Mouse (Mus musculus): Measurements from ENCODE around the gene Lypd6b. TPM values are rescaled to one million over a fixed set of nuclear protein-coding genes. Genes with fewer than 3 reads are reported as not detected.

Gene Lypd6b
- polyA plus RNA-seq, 1 experiment: 0.20 TPM

DNA sequence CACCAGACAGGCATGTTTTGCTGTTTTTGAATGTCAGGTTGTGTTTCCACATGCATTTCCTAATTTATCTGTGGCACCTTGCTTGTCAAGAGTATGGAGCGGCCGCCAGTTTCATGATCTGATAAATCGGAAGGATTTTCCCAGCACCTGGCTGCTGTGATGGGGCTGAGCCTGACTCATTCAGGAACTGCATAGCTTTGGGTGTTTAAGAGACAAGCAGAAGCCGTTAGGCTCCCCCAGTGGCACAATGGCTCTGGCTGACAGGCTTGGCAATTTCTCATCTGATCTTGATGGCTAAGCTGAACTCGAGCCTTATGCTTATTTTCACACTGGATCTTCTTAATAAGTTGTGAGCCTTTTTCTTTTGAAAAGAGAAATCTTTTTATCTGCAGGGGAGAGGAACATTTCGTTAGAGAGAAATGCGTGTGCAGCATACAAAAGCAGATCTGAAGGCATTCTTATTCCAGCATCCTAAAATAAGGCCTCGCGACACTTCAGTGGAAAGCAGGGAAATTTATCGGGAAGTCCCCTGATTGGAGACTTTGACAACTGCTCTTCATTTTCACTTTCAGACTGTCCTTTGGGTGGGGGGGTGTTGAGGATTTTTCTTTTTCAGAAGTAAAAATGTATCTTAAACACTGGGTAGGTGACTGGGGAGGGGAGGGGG lies 35.8 kb upstream of the Lypd6b start:
- Histone ChIP-seq H3K27ac (ENCODE audit: control insufficient read depth, insufficient read depth, low read depth, low read length) (no peak overlapping the region), H3K27me3 (ENCODE audit: control insufficient read depth, insufficient read depth, low read length) (no peaks in the 10 kb centered on the region), H3K4me1 (ENCODE audit: control insufficient read depth, insufficient read depth, low read length) (no peaks in the 10 kb centered on the region; the same call in 1 of the 2 replicates), H3K4me3 (ENCODE audit: control insufficient read depth, low read depth, low read length) (no peak overlapping the region), H3K36me3 (ENCODE audit: control insufficient read depth, insufficient read depth, low read length) (no peaks in the 10 kb centered on the region)
- no peak for TF ChIP-seq POLR2A (IDR thresholded peaks at IDR 0.05; ENCODE audit: control insufficient read depth, low read depth, low read length)
- TF ChIP-seq CTCF (IDR thresholded peaks at IDR 0.05; ENCODE audit: control insufficient read depth, insufficient read depth, insufficient replicate concordance, low read depth, low read length): no peak

DNA sequence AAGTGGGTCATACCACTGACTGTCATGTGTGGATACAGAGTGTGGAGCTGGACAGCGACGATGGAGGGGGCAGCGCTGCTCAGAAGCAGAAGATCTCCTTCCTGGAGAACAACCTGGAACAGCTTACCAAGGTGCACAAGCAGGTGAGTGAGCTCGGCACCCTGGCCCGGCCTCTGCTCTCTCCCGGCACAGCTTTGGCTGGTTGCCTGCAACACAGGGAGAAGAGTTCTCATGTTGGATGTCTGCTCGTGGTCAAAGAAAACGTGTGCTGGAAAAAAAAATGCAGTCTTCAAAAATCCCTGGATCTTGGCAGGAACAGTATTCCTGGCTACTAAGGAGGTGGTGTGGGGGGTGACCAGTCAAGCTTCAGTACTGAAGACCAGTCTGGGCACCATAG lies 35.3 kb upstream of the Lypd6b start:
- Histone ChIP-seq H3K27ac (ENCODE audit: control insufficient read depth, insufficient read depth, low read depth, low read length) (no peak overlapping the region), H3K36me3 (ENCODE audit: control insufficient read depth, insufficient read depth, low read length) (no peaks in the 10 kb centered on the region), H3K4me3 (ENCODE audit: control insufficient read depth, low read depth, low read length) (no peak overlapping the region), H3K27me3 (ENCODE audit: control insufficient read depth, insufficient read depth, low read length) (no peaks in the 10 kb centered on the region), H3K4me1 (ENCODE audit: control insufficient read depth, insufficient read depth, low read length) (no peaks in the 10 kb centered on the region; the same call in 1 of the 2 replicates)
- TF ChIP-seq CTCF (IDR thresholded peaks at IDR 0.05; ENCODE audit: control insufficient read depth, insufficient read depth, insufficient replicate concordance, low read depth, low read length) (no peak), POLR2A (IDR thresholded peaks at IDR 0.05; ENCODE audit: control insufficient read depth, low read depth, low read length) (no peak)

DNA sequence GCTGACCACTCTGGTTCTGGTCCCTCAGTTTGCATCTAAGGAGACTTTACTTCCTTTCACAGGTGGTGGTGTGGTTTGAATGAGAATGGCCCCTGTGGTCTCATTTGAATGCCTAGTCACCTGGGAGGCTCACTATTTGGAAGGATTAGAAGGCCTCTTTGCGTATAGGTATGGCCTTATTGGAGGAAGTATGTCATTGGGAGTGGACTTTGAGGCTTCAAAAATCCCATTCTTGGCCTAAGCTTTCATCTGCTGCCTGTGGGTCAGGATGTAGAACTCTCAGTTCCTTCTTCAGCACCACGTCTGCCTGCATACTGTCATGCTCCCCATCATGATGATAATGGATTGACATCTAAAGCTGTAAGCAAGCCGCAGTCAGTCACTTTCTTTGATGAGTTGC lies 34.4 kb upstream of the Lypd6b start:
- Histone ChIP-seq H3K36me3 (ENCODE audit: control insufficient read depth, insufficient read depth, low read length) (no peaks in the 10 kb centered on the region), H3K4me3 (ENCODE audit: control insufficient read depth, low read depth, low read length) (no peak overlapping the region), H3K4me1 (ENCODE audit: control insufficient read depth, insufficient read depth, low read length) (no peaks in the 10 kb centered on the region), H3K27ac (ENCODE audit: control insufficient read depth, insufficient read depth, low read depth, low read length) (no peak overlapping the region), H3K27me3 (ENCODE audit: control insufficient read depth, insufficient read depth, low read length) (no peaks in the 10 kb centered on the region)
- TF ChIP-seq POLR2A (IDR thresholded peaks at IDR 0.05; ENCODE audit: control insufficient read depth, low read depth, low read length): no peak
- no peak for TF ChIP-seq CTCF (IDR thresholded peaks at IDR 0.05; ENCODE audit: control insufficient read depth, insufficient read depth, insufficient replicate concordance, low read depth, low read length)

DNA sequence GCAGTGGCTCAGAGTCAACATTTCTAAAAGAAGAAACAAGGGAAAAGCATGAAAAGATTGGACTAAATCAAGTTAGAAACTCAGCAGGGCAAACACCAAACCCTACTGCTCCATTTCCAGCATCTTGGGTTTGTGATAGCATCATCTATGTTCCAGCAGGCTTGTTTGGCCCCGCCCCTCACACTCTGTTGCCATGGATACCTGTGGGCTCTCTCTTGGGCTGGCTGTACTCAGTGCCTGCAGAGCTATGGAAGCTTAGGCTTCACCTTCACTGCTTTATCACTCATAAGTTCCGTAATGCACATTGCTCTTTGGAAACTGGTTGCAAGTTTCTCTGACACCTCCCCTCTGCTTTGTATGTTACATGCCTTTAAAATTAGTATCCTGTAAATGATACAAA lies 32.4 kb upstream of the Lypd6b start:
- Histone ChIP-seq H3K27ac (ENCODE audit: control insufficient read depth, insufficient read depth, low read depth, low read length) (no peak overlapping the region), H3K4me3 (ENCODE audit: control insufficient read depth, low read depth, low read length) (no peak overlapping the region), H3K4me1 (ENCODE audit: control insufficient read depth, insufficient read depth, low read length) (no peaks in the 10 kb centered on the region), H3K36me3 (ENCODE audit: control insufficient read depth, insufficient read depth, low read length) (no peaks in the 10 kb centered on the region), H3K27me3 (ENCODE audit: control insufficient read depth, insufficient read depth, low read length) (no peaks in the 10 kb centered on the region)
- TF ChIP-seq POLR2A (IDR thresholded peaks at IDR 0.05; ENCODE audit: control insufficient read depth, low read depth, low read length): no peak
- no peak for TF ChIP-seq CTCF (IDR thresholded peaks at IDR 0.05; ENCODE audit: control insufficient read depth, insufficient read depth, insufficient replicate concordance, low read depth, low read length)

DNA sequence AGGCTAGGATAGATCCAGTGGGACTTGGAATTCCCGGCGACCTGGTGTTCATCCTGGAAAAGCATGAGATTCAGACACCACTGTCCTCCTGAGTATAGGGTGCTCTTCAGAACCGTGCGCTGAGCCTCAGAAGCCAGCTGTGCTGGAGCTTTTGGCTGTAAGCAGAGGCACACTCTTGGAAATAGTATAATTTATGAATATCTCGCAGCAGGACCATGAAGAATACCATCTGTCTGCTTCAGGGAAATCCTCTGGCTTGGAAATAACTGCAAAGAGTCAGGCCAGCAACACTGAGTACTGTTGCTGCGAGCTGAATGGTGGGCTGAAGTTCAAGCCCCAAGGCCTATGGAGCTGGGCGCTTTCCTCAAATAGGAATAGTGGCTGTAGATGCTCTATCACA lies 29.9 kb upstream of the Lypd6b start:
- Histone ChIP-seq H3K4me3 (ENCODE audit: control insufficient read depth, low read depth, low read length) (no peak overlapping the region), H3K36me3 (ENCODE audit: control insufficient read depth, insufficient read depth, low read length) (no peaks in the 10 kb centered on the region), H3K27me3 (ENCODE audit: control insufficient read depth, insufficient read depth, low read length) (no peaks in the 10 kb centered on the region), H3K4me1 (ENCODE audit: control insufficient read depth, insufficient read depth, low read length) (no peaks in the 10 kb centered on the region), H3K27ac (ENCODE audit: control insufficient read depth, insufficient read depth, low read depth, low read length) (no peak overlapping the region)
- no peak for TF ChIP-seq POLR2A (IDR thresholded peaks at IDR 0.05; ENCODE audit: control insufficient read depth, low read depth, low read length)
- TF ChIP-seq CTCF (IDR thresholded peaks at IDR 0.05; ENCODE audit: control insufficient read depth, insufficient read depth, insufficient replicate concordance, low read depth, low read length): no peak

DNA sequence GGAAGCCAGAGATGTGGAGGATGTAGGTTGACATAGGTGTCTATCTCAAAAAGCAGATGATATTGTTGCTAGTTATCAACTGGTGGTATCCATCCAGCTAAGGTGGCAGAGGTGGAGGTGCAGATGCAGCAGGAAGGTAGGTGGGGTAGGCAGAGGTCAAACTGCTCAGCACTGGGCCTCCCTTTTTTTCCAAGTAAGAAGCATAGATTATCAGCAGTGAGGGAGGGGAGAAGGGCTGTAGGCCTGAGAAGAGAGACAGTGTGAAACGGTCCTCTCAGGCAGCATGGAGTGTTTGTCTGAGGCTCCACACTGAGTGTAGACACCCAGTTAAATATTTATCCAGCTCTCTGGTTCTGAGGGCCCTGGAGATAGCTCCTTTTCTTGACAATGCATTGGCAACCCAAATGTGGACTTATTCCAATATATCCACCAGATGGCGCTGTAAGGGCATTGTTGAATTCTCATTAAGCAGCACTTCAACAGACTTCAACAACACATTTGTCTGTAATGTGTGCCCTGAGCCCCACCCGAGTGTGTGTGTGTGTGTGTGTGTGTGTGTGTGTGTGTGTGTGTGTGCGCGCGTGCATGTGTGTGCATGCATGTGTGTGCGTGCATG lies 23.0 kb upstream of the Lypd6b start:
- no peak overlapping the region for H3K4me3 ChIP-seq (ENCODE audit: control insufficient read depth, low read depth, low read length)
- H3K27me3 ChIP-seq (ENCODE audit: control insufficient read depth, insufficient read depth, low read length): no peaks in the 10 kb centered on the region
- H3K27ac ChIP-seq (ENCODE audit: control insufficient read depth, insufficient read depth, low read depth, low read length): no peak overlapping the region
- no peaks in the 10 kb centered on the region for H3K36me3 ChIP-seq (ENCODE audit: control insufficient read depth, insufficient read depth, low read length)
- no peaks in the 10 kb centered on the region for H3K4me1 ChIP-seq (ENCODE audit: control insufficient read depth, insufficient read depth, low read length)
- 0 out of 2 replicates have a peak, but pooled peaks have one; percentile 12 for TF ChIP-seq CTCF (IDR thresholded peaks at IDR 0.05; ENCODE audit: control insufficient read depth, insufficient read depth, insufficient replicate concordance, low read depth, low read length)
- TF ChIP-seq POLR2A (IDR thresholded peaks at IDR 0.05; ENCODE audit: control insufficient read depth, low read depth, low read length): no peak

DNA sequence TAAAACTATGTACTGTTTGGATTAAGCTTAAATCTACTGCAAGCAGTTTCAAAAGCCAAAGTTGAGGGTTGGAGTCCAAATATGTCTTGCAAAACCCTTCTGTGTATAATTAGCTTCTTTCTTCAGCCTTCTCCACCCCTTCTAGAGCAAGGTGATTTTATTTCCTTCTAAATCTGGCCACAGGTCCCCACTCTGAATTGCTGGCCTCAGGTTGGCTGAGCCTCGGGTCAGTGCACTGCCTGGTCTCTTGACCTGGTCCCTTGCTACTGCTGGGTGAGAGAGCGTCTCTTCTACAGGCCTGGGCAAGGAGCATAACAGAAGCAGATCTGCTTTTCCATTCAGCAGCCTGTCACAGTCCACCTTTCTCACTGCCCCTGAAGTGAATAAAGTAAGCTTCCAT lies 18.6 kb upstream of the Lypd6b start:
- TF ChIP-seq CTCF (IDR thresholded peaks at IDR 0.05; ENCODE audit: control insufficient read depth, insufficient read depth, insufficient replicate concordance, low read depth, low read length): no peak
- no peak for TF ChIP-seq POLR2A (IDR thresholded peaks at IDR 0.05; ENCODE audit: control insufficient read depth, low read depth, low read length)
- Histone ChIP-seq H3K4me1 (ENCODE audit: control insufficient read depth, insufficient read depth, low read length) (no peaks in the 10 kb centered on the region), H3K36me3 (ENCODE audit: control insufficient read depth, insufficient read depth, low read length) (no peaks in the 10 kb centered on the region), H3K4me3 (ENCODE audit: control insufficient read depth, low read depth, low read length) (no peak overlapping the region), H3K27ac (ENCODE audit: control insufficient read depth, insufficient read depth, low read depth, low read length) (no peak overlapping the region), H3K27me3 (ENCODE audit: control insufficient read depth, insufficient read depth, low read length) (no peaks in the 10 kb centered on the region)

Data from testis, adult 2 months (tissue).